Mouse (Mus musculus): Measurements from ENCODE around the gene Mamstr. TPM values are rescaled to one million over a fixed set of nuclear protein-coding genes. Genes with fewer than 3 reads are reported as not detected.
"Not testable (repeated sequence)": the region's sequence is repeated elsewhere in the genome, so short reads cannot be mapped to it uniquely, and the experiment has no call there.

Gene Mamstr
- polyA plus RNA-seq, 1 experiment from 2014 or later, result 1.3 TPM

GRCm38 (mm10) chr7:45642503-45643255 is 2.9 kb downstream of the Mamstr start:
- ATAC-seq (ENCODE audit: low read depth), result no peak
- H3K4me2 ChIP-seq (ENCODE audit: low read depth, low read length), result peak overlapping the region; percentile 56
- H3K9ac ChIP-seq (ENCODE audit: low read depth, low read length), result peak overlapping the region; percentile 13; the same call in 1 of the 2 replicates
- WGBS (ENCODE audit: insufficient replicate concordance), result 31% methylated on average over 16 of the region's 16 CpGs
- peaks cover 7% of the 10 kb centered on the region; the same call in 1 of the 2 replicates for H3K4me1 ChIP-seq (ENCODE audit: control insufficient read depth, low read depth, low read length)
- no peaks in the 10 kb centered on the region for H3K36me3 ChIP-seq (ENCODE audit: control insufficient read depth, insufficient read depth)
- H3K27ac ChIP-seq (ENCODE audit: low read length), result no peak overlapping the region
- no peaks in the 10 kb centered on the region for H3K9me3 ChIP-seq (replicated peaks; ENCODE audit: control insufficient read depth, low read length)
- H3K27me3 ChIP-seq (ENCODE audit: control insufficient read depth, insufficient read depth, low read depth, low read length), result peaks cover 6% of the 10 kb centered on the region; the same call in 1 of the 2 replicates
- peak overlapping the region; percentile 43 for H3K4me3 ChIP-seq (ENCODE audit: low read depth, low read length)

DNA sequence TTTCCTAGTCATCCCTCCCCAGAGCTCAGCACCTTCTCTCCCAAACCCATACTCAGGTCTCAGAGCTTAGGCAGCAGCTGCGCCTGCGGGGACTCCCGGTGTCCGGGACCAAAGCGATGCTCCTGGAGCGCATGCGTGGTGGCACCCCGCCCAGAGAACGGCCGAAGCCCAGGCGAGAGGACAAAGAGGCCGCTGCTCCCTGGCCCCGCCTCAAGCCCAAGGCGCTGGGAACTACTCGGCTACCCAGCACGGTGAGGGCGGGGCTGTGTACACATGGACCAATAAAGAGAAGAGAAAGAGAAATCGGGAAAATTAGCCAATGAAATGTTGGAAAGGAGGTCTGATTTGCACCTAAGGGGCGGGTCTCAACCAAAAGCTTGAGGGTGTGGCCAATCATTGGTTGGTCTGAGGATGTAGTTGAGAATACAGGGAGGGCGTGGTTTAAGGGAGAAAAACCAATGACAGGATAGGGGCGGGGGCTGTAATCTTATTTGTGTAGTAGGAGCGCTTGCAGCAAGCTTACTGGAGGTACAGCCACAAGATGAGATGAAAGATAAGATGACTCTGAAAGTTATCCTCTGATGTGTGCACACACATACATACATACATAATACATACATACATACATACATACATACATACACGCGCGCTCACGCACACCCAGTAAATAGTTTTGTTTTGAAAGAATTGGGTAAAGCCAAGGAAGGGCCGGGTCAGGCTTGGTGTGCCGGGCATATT is 3.8 kb downstream of the Mamstr start:
- H3K9ac ChIP-seq (ENCODE audit: low read depth, low read length), result peak overlapping the region; percentile 13; the same call in 1 of the 2 replicates
- H3K36me3 ChIP-seq (ENCODE audit: control insufficient read depth, insufficient read depth), result no peaks in the 10 kb centered on the region
- peak overlapping the region; percentile 56 for H3K4me2 ChIP-seq (ENCODE audit: low read depth, low read length)
- H3K27me3 ChIP-seq (ENCODE audit: control insufficient read depth, insufficient read depth, low read depth, low read length), result peaks cover 6% of the 10 kb centered on the region; the same call in 1 of the 2 replicates
- peaks cover 7% of the 10 kb centered on the region; the same call in 1 of the 2 replicates for H3K4me1 ChIP-seq (ENCODE audit: control insufficient read depth, low read depth, low read length)
- WGBS (ENCODE audit: insufficient replicate concordance), result 5% methylated on average over 28 of the region's 28 CpGs
- ATAC-seq (ENCODE audit: low read depth), result peak; percentile 82
- H3K9me3 ChIP-seq (replicated peaks; ENCODE audit: control insufficient read depth, low read length), result no peaks in the 10 kb centered on the region
- peak overlapping the region; percentile 43 for H3K4me3 ChIP-seq (ENCODE audit: low read depth, low read length)
- H3K27ac ChIP-seq (ENCODE audit: low read length), result no peak overlapping the region

DNA sequence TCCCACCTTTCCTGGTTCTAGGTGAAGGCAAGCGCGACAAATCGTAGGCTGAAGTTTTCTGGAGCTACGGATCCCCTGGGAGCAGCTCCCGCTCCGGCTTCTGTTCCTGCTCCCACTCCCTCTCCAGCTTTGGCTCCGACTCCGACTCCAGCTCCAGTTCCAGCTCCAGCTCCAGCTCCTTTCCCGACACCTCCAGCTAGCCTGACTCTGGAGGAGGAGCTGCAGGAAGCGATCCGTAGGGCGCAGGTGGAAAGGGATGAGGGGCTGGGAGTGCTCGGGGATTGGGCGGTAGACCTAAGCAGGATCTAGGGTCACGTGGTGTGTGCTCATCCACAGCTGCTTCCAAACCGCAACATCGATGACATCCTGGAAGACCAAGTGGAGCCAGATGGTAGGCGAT is 4.4 kb downstream of the Mamstr start:
- ATAC-seq (ENCODE audit: low read depth), result no peak
- Histone ChIP-seq H3K9me3 (replicated peaks; ENCODE audit: control insufficient read depth, low read length) (no peaks in the 10 kb centered on the region), H3K27ac (ENCODE audit: low read length) (no peak overlapping the region), H3K36me3 (ENCODE audit: control insufficient read depth, insufficient read depth) (no peaks in the 10 kb centered on the region), H3K27me3 (ENCODE audit: control insufficient read depth, insufficient read depth, low read depth, low read length) (peaks cover 6% of the 10 kb centered on the region; the same call in 1 of the 2 replicates), H3K9ac (ENCODE audit: low read depth, low read length) (no peak overlapping the region), H3K4me2 (ENCODE audit: low read depth, low read length) (peak overlapping the region; percentile 56), H3K4me3 (ENCODE audit: low read depth, low read length) (peak overlapping the region; percentile 43), H3K4me1 (ENCODE audit: control insufficient read depth, low read depth, low read length) (peaks cover 7% of the 10 kb centered on the region; the same call in 1 of the 2 replicates)
- 12% methylated on average over 18 of the region's 18 CpGs for WGBS (ENCODE audit: insufficient replicate concordance)

DNA sequence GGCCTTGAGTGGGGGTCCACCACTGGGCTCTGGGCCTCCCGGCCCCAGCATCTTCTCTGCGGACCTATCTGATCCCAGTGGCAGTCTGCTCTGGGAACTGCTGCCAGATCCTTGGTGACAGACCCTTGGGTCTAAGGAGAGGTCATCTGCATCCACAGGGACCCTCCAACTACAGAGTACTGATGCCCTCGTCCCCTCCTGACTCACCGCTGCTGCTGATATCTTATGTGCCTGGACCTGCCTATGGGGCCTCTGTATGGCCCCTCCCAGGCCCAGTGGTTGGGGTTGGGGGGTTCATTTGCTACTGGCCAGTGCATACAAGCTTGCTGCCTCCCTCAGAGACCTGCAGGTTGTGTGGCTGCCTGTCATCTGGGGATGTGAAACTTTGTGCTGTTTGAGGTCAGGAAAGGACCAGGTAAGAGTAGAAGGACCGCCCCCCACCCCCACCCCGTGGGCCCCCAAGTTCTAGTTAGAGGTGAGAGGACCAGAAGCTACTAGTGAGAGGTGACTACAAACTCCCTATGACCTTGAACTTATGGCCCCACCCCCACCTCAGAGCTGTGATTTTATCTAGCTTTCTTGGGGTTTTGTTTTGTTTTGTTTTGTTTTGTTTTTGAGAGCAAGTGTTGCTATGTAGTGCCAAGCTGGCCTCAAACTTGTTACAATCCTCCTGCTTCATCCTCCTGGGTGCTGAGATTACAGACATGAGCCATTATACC is 5.3 kb downstream of the Mamstr start:
- Histone ChIP-seq H3K27ac (ENCODE audit: low read length) (no peak overlapping the region), H3K9ac (ENCODE audit: low read depth, low read length) (no peak overlapping the region), H3K9me3 (replicated peaks; ENCODE audit: control insufficient read depth, low read length) (no peaks in the 10 kb centered on the region), H3K36me3 (ENCODE audit: control insufficient read depth, insufficient read depth) (no peaks in the 10 kb centered on the region), H3K4me3 (ENCODE audit: low read depth, low read length) (no peak overlapping the region), H3K4me1 (ENCODE audit: control insufficient read depth, low read depth, low read length) (peaks cover 7% of the 10 kb centered on the region; the same call in 1 of the 2 replicates), H3K27me3 (ENCODE audit: control insufficient read depth, insufficient read depth, low read depth, low read length) (peaks cover 6% of the 10 kb centered on the region; the same call in 1 of the 2 replicates), H3K4me2 (ENCODE audit: low read depth, low read length) (no peak overlapping the region)
- WGBS (ENCODE audit: insufficient replicate concordance), result 55% methylated on average over 6 of the region's 6 CpGs
- ATAC-seq (ENCODE audit: low read depth), result no peak

- Histone ChIP-seq H3K9me3 (replicated peaks; ENCODE audit: control insufficient read depth, low read length) (no peaks in the 10 kb centered on the region), H3K27me3 (ENCODE audit: control insufficient read depth, insufficient read depth, low read depth, low read length) (peaks cover 6% of the 10 kb centered on the region; the same call in 1 of the 2 replicates), H3K27ac (ENCODE audit: low read length) (no peak overlapping the region), H3K9ac (ENCODE audit: low read depth, low read length) (no peak overlapping the region), H3K4me1 (ENCODE audit: control insufficient read depth, low read depth, low read length) (peaks cover 7% of the 10 kb centered on the region; the same call in 1 of the 2 replicates), H3K4me2 (ENCODE audit: low read depth, low read length) (no peak overlapping the region), H3K4me3 (ENCODE audit: low read depth, low read length) (no peak overlapping the region), H3K36me3 (ENCODE audit: control insufficient read depth, insufficient read depth) (no peaks in the 10 kb centered on the region)
- WGBS (ENCODE audit: insufficient replicate concordance), result 66% methylated on average over 7 of the region's 7 CpGs
- ATAC-seq (ENCODE audit: low read depth), result no peak
Observed at GRCm38 (mm10) chr7:45645591-45645971, 5.8 kb downstream of the Mamstr start.

- H3K27ac ChIP-seq (ENCODE audit: low read length), result no peak overlapping the region
- H3K9me3 ChIP-seq (replicated peaks; ENCODE audit: control insufficient read depth, low read length), result no peaks in the 10 kb centered on the region
- H3K36me3 ChIP-seq (ENCODE audit: control insufficient read depth, insufficient read depth), result no peaks in the 10 kb centered on the region
- H3K4me1 ChIP-seq (ENCODE audit: control insufficient read depth, low read depth, low read length), result peaks cover 7% of the 10 kb centered on the region; the same call in 1 of the 2 replicates
- no peak overlapping the region for H3K4me3 ChIP-seq (ENCODE audit: low read depth, low read length)
- no peak overlapping the region for H3K4me2 ChIP-seq (ENCODE audit: low read depth, low read length)
- no peak overlapping the region for H3K9ac ChIP-seq (ENCODE audit: low read depth, low read length)
- H3K27me3 ChIP-seq (ENCODE audit: control insufficient read depth, insufficient read depth, low read depth, low read length), result peaks cover 6% of the 10 kb centered on the region; the same call in 1 of the 2 replicates
- ATAC-seq (ENCODE audit: low read depth), result no peak
- WGBS (ENCODE audit: insufficient replicate concordance), result 66% methylated on average over 4 of the region's 4 CpGs
Observed at GRCm38 (mm10) chr7:45646671-45647070, 6.9 kb downstream of the Mamstr start.

DNA sequence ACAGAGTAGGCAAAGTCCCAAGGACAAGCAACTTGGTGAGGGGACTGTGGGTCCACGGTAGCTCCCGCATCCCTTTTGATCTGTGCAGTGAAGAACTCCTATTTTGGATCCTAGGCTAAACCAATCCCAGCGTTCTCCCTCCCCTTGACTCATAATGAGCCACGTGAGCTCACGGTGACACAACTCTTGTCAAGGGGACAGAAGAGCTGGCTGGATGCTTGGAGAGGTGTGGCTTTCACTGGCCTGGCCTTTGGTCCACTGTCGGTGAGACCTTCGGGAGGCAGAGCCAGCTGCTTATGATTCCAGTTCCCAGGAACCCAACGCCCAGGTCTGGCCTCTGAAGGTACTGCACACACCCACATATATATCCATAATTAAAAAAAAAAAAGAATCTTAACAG is 9.6 kb downstream of the Mamstr start:
- 62% methylated on average over 8 of the region's 8 CpGs for WGBS (ENCODE audit: insufficient replicate concordance)
- Histone ChIP-seq H3K4me1 (ENCODE audit: control insufficient read depth, low read depth, low read length) (no peaks in the 10 kb centered on the region), H3K27ac (ENCODE audit: low read length) (no peak overlapping the region), H3K36me3 (ENCODE audit: control insufficient read depth, insufficient read depth) (no peaks in the 10 kb centered on the region), H3K4me2 (ENCODE audit: low read depth, low read length) (no peak overlapping the region), H3K9me3 (replicated peaks; ENCODE audit: control insufficient read depth, low read length) (no peaks in the 10 kb centered on the region), H3K9ac (ENCODE audit: low read depth, low read length) (no peak overlapping the region), H3K27me3 (ENCODE audit: control insufficient read depth, insufficient read depth, low read depth, low read length) (0 out of 2 replicates have a peak, but pooled peaks cover 2% of the 10 kb centered on the region), H3K4me3 (ENCODE audit: low read depth, low read length) (no peak overlapping the region)
- no peak for ATAC-seq (ENCODE audit: low read depth)

DNA sequence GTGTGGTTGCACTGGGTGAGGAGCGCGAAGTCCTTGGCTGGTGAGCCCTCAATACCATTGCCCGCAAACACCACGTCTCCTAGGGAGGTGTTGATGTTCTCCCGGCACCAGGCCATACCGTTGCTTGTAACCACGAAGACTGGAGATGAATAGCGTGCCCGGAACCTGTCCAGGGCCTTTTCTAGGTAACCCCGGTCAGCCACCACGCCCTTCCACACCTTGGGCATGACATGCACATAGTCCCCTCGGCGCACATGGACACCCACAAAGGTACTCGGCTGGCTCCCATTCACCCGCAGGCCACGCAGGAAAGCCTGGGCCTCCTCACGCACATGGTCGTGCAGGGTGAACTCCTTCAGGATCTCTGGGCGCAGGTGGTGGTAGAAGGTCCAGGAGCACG is 10.7 kb downstream of the Mamstr start:
- not testable (repeated sequence) for H3K9ac ChIP-seq (ENCODE audit: low read depth, low read length); ATAC-seq (ENCODE audit: low read depth); H3K4me1 ChIP-seq (ENCODE audit: control insufficient read depth, low read depth, low read length); H3K4me3 ChIP-seq (ENCODE audit: low read depth, low read length); H3K4me2 ChIP-seq (ENCODE audit: low read depth, low read length); H3K9me3 ChIP-seq (replicated peaks; ENCODE audit: control insufficient read depth, low read length); H3K27ac ChIP-seq (ENCODE audit: low read length); H3K27me3 ChIP-seq (ENCODE audit: control insufficient read depth, insufficient read depth, low read depth, low read length); H3K36me3 ChIP-seq (ENCODE audit: control insufficient read depth, insufficient read depth)
- WGBS (ENCODE audit: insufficient replicate concordance), result 79% methylated on average over 19 of the region's 20 CpGs

Data from liver, embryonic 16.5 days (tissue).